Mouse (Mus musculus) cerebellum, adult 11-12 months (tissue): ENCODE measurements at regions not wholly inside any gene's neighbourhood (a gene's known extent, or its start where the extent isn't known, plus 50 kb on each side); places are given as distances from the start of the nearest gene placed in this dataset.

Experiments used
- DNase-seq: peaks from one replicate; pipeline ENCODE4 v3.0.0; 2022

GRCm38 (mm10) chr11:51911481-51911880 is 54.0 kb upstream of the Jade2 start:
- no peak for DNase-seq

- no peak for DNase-seq
These were observed 51.8 kb upstream of the Cdkn2aipnl start for GRCm38 (mm10) chr11:51915656-51916032.

- DNase-seq: peak; percentile 71
These were observed 51.2 kb upstream of the Cdkn2aipnl start for GRCm38 (mm10) chr11:51916033-51916929.
